Mouse (Mus musculus) kidney, postnatal 0 days (tissue): Measurements from ENCODE around the gene Cox6a2. TPM values are rescaled to one million over a fixed set of nuclear protein-coding genes. Genes with fewer than 3 reads are reported as not detected.
A peak's percentile ranks its signal among the peaks of the same experiment; 100 is the strongest.

Experiments used
- ATAC-seq: fragments of 200-750 bp; cut with Nextera tagmentation; replicated peaks from 2 replicates; pipeline ENCODE4 v1.8.0; 2017; ENCODE audit warnings: low read depth, moderate number of reproducible peaks, moderate TSS enrichment, moderate library complexity; ENCODE audit not compliant: low FRiP score
- DNase-seq: peaks from one replicate; pipeline ENCODE4 v3.0.0-alpha.2; 2016; ENCODE audit warnings: low spot score
- H3K27ac ChIP-seq: fragments of 300-500 bp; sonication (generic); 2 replicates; pipeline ENCODE4 v1.5.1; 2014; ENCODE audit warnings: mild to moderate bottlenecking
- H3K27me3 ChIP-seq: fragments of 300-500 bp; sonication (generic); 2 replicates; pipeline ENCODE4 v1.6.1; 2014; ENCODE audit warnings: low read length, mixed read lengths; ENCODE audit not compliant: insufficient read depth
- H3K36me3 ChIP-seq: fragments of 300-500 bp; sonication (generic); 2 replicates; pipeline ENCODE4 v1.6.1; 2014; ENCODE audit warnings: low read length, mixed read lengths; ENCODE audit not compliant: insufficient read depth
- H3K4me1 ChIP-seq: fragments of 300-500 bp; sonication (generic); replicated peaks from 2 replicates; pipeline ENCODE4 v1.6.1; 2014; ENCODE audit warnings: antibody characterized with exemption, low read length, mixed read lengths; ENCODE audit not compliant: insufficient read depth
- H3K4me2 ChIP-seq: fragments of 300-500 bp; sonication (generic); 2 replicates; pipeline ENCODE4 v1.6.1; 2014; ENCODE audit warnings: mild to moderate bottlenecking, low read length, moderate library complexity, mixed read lengths
- H3K4me3 ChIP-seq: fragments of 300-500 bp; sonication (generic); replicated peaks from 2 replicates; pipeline ENCODE4 v1.5.1; 2014; ENCODE audit warnings: low read depth, low read length
- H3K9ac ChIP-seq: fragments of 300-500 bp; sonication (generic); 2 replicates; pipeline ENCODE4 v1.6.1; 2014; ENCODE audit warnings: low read depth, low read length
- H3K9me3 ChIP-seq: fragments of 300-500 bp; sonication (generic); replicated peaks from 2 replicates; pipeline ENCODE4 v1.6.1; 2016; ENCODE audit warnings: low read length, inconsistent platforms, mixed read lengths
- CTCF ChIP-seq: IDR thresholded peaks from 2 replicates; pipeline ENCODE4 v1.5.1; 2016; ENCODE audit warnings: antibody characterized with exemption, low read depth, mild to moderate bottlenecking, moderate library complexity
- WGBS: fragments of 180-500 bp; shearing (Covaris S2); extraction: QIAGEN DNeasy Blood & Tissue Kit; methylation state at CpG from one replicate; pipeline ENCODE4 v1.1.7; 2014; 5-methylcytosine and 5-hydroxymethylcytosine counted together
- polyA plus RNA-seq: library from polyadenylated mRNA; unstranded; fragments of >200 nt; fragmentation: Nextera tagmentation; extraction: Ambion mirVana; gene quantifications from 2 replicates; pipeline ENCODE4 v1.2.1, GENCODE M21; 2015

The Cox6a2 gene
- polyA plus RNA-seq, 1 experiment from 2014 or later: not detected

DNA sequence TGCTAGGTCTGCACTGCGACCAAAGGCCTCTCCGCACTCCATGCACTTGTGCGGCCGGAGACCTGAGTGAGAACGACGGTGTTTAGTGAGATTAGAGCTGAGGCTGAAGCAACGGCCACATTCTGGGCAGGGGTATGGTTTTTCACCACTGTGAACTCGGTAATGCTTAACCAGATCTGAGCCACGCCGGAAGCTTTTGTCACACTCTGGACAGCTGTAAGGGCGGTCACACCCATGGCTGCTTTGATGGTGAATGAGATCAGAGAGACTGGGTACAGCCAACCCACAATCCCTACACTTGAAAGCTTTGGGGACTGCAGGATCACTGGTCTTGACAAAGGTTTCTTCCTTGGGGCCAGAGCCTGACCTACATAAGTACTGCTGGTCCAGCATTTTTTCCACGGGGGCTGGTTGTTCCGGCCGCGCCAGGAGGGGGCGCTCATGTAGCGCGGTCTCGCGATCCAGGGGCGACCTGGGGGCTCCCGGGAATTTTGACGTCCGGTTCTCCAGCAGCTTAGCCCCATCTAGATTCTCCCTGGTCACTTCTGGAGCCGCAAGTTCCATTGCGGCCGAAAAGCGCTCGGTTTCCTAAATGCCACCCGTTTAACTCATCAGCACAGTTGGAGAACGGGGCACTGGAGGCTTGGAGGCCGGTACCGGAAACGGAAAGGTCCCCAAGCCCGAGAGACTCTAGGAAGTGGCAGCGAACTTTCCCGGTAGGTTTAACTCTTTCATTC lies 30.8 kb upstream of the Cox6a2 start, which contains the start of gene Armc5:
Armc5 (plus strand) TSS at position 487 of the 737 bp plus-strand sequence.
- TF ChIP-seq CTCF: peak; percentile 86
- H3K36me3 ChIP-seq: peaks cover 17% of the 10 kb centered on the region
- peak within 1 kb of the TSS; percentile 90 for H3K9ac ChIP-seq
- H3K4me1 ChIP-seq: peaks cover 4% of the 10 kb centered on the region; the same call in 1 of the 2 replicates
- DNase-seq (peak; percentile 88), ATAC-seq (peak; percentile 22)
- H3K4me2 ChIP-seq: peak within 1 kb of the TSS; percentile 71
- peak within 1 kb of the TSS; percentile 61 for H3K4me3 ChIP-seq
- WGBS: 23% methylated on average over 37 of the region's 37 CpGs
- H3K27me3 ChIP-seq: no peaks in the 10 kb centered on the region
- H3K9me3 ChIP-seq: no peaks in the 10 kb centered on the region
- peak within 1 kb of the TSS; percentile 98 for H3K27ac ChIP-seq

DNA sequence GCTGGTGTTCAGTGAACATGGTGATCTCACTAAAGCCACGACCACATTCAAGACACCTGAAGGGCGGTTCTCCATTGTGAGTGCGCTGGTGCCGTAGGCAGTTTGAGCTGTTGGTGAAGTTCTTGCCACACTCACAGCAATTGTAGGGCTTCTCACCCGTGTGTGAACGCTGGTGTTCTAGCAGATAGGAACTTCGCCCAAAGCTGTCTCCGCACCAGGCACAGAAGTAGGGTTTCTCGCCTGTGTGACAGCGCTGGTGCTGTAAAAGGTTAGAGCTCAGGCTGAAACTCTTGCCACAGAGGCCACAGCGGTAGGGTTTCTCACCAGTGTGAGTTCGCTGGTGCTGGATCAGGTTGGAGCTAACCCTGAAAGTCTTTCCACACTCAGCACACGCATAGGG lies 30.2 kb upstream of the Cox6a2 start:
- peaks cover 4% of the 10 kb centered on the region; the same call in 1 of the 2 replicates for H3K4me1 ChIP-seq
- no peak overlapping the region for H3K4me3 ChIP-seq
- peak overlapping the region; percentile 98; the same call in 1 of the 2 replicates for H3K27ac ChIP-seq
- H3K9ac ChIP-seq: no peak overlapping the region
- 92% methylated on average over 13 of the region's 13 CpGs for WGBS
- ATAC-seq: no peak
- H3K9me3 ChIP-seq: no peaks in the 10 kb centered on the region
- no peak for DNase-seq
- TF ChIP-seq CTCF: no peak
- H3K27me3 ChIP-seq: no peaks in the 10 kb centered on the region
- H3K4me2 ChIP-seq: peak overlapping the region; percentile 71; the same call in 1 of the 2 replicates
- peaks cover 17% of the 10 kb centered on the region for H3K36me3 ChIP-seq

DNA sequence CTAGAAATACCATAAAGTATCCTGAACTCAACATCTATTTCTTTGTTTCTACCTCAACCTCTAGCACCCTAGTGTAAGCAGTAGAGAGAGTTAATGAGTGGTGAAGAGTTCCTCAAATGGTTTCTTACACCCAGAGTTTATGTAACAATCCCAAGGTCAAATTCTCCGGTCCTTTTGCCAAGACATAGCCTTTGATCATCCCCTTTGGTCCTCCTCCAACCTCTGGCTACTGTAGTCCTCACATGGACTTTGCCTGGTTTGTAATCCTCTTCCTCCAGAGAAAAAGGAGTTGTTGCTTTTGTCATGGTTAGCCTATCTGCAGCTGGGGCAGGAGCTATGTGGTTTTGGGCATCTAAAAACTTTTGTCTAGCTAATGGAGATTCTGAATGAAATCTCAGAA lies 29.3 kb upstream of the Cox6a2 start:
- no peaks in the 10 kb centered on the region for H3K9me3 ChIP-seq
- peaks cover 4% of the 10 kb centered on the region; the same call in 1 of the 2 replicates for H3K4me1 ChIP-seq
- no peak for ATAC-seq
- H3K4me2 ChIP-seq: no peak overlapping the region
- peaks cover 7% of the 10 kb centered on the region for H3K36me3 ChIP-seq
- no peak for DNase-seq
- WGBS: 61% methylated on average over 1 of the region's 1 CpGs
- no peaks in the 10 kb centered on the region for H3K27me3 ChIP-seq
- no peak overlapping the region for H3K27ac ChIP-seq
- no peak overlapping the region for H3K4me3 ChIP-seq
- no peak for TF ChIP-seq CTCF
- no peak overlapping the region for H3K9ac ChIP-seq

DNA sequence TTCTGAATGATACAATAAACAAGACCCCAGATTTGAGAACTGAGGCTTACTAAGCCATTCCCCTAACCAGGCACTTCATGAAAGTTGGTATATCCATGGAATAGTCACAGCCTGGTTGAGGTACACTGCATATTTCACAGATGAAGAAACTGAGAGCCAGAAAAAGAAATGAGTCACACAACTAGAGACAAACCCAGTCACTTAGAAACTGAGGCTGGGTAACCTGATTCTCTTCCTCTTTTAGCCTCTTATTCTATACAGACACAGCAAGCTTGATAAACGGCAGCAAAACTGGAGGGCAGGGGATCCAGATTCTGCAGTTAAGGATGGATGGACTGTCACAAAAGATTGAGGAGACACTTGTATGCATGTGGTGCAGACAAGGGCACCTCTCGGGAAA lies 28.6 kb upstream of the Cox6a2 start:
- Histone ChIP-seq H3K4me3 (no peak overlapping the region), H3K9ac (no peak overlapping the region), H3K27me3 (no peaks in the 10 kb centered on the region), H3K4me1 (peaks cover 4% of the 10 kb centered on the region; the same call in 1 of the 2 replicates), H3K36me3 (peaks cover under 1% of the 10 kb centered on the region; the same call in 1 of the 2 replicates), H3K4me2 (no peak overlapping the region), H3K9me3 (no peaks in the 10 kb centered on the region), H3K27ac (no peak overlapping the region)
- TF ChIP-seq CTCF: no peak
- WGBS: 85% methylated on average over 2 of the region's 2 CpGs
- no peak for DNase-seq
- ATAC-seq: no peak

DNA sequence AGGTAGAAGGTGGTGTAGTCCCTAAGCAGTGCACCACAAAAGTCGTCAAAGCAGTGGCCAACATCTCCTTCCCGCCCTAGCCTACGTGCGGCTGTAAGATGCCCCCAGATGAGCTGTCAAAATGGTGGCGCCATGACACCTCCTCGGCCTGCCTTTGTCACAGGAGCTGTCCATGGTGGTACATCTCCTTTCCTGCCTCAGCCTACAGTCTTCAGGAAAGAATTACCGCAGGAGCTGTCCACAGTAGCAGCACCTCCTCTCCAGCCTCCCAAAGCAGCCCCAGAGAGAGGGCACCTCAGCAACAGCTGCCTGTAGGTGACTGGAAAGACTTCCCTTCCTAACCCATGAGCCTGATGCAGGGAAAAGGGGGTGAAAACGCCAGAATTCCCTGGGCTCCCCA lies 25.6 kb upstream of the Cox6a2 start:
- Histone ChIP-seq H3K4me1 (no peaks in the 10 kb centered on the region; the same call in 1 of the 2 replicates), H3K27ac (no peak overlapping the region), H3K4me3 (no peak overlapping the region), H3K9ac (no peak overlapping the region), H3K4me2 (no peak overlapping the region), H3K27me3 (no peaks in the 10 kb centered on the region), H3K36me3 (no peaks in the 10 kb centered on the region), H3K9me3 (no peaks in the 10 kb centered on the region)
- WGBS: 42% methylated on average over 8 of the region's 8 CpGs
- TF ChIP-seq CTCF: no peak
- DNase-seq: no peak
- no peak for ATAC-seq

DNA sequence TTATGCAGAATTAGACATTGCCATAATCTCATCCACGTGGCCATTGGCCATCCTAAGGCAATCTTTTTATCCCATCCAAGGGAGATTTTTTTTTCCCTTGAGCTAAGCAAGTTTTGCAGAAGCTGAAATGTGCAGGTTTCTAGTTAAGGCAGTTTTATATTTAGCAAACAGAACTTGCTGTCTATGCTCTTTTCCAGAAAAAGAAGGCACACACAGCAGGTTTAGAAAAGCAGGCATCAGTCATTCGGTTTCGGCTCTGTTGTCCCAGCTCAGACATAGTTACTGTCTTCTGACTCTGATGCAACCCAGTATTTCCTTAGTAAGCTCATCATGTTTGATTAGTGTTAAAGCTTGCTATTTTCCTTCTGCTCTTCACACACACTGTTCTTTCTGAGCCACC lies 14.7 kb upstream of the Cox6a2 start:
- 83% methylated on average over 3 of the region's 3 CpGs for WGBS
- no peak for TF ChIP-seq CTCF
- H3K36me3 ChIP-seq: no peaks in the 10 kb centered on the region
- no peaks in the 10 kb centered on the region for H3K4me1 ChIP-seq
- ATAC-seq: no peak
- no peak overlapping the region for H3K4me2 ChIP-seq
- H3K27ac ChIP-seq: no peak overlapping the region
- H3K9ac ChIP-seq: no peak overlapping the region
- no peak for DNase-seq
- H3K4me3 ChIP-seq: no peak overlapping the region
- H3K27me3 ChIP-seq: no peaks in the 10 kb centered on the region
- H3K9me3 ChIP-seq: no peaks in the 10 kb centered on the region

DNA sequence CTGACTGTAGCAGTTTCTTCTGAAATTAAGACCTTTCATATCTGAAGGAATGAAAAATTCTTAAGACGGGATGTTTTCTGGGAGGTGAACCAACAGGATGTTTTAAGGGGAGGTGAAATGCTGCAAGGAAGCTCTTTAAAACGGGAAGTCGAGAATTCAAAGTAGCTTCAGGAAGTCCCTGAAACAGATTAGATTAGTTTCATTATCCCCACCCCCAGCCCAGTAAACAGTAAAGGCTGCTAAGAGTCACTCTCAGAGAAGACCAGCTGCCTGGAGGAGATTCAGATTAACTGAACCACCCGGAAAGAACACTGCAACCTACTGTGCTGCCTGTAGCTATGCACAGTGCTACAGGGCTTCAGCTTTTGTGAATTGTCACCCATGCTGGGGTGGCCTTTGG lies 13.8 kb upstream of the Cox6a2 start:
- Histone ChIP-seq H3K9ac (no peak overlapping the region), H3K36me3 (no peaks in the 10 kb centered on the region), H3K9me3 (no peaks in the 10 kb centered on the region), H3K27me3 (no peaks in the 10 kb centered on the region), H3K4me3 (no peak overlapping the region), H3K4me1 (no peaks in the 10 kb centered on the region), H3K27ac (no peak overlapping the region), H3K4me2 (no peak overlapping the region)
- no peak for ATAC-seq
- no peak for TF ChIP-seq CTCF
- WGBS: 83% methylated on average over 4 of the region's 4 CpGs
- no peak for DNase-seq
